Mouse (Mus musculus) left cerebral cortex, postnatal 14 days (tissue): ENCODE data around the gene Arl2bp. TPM values are rescaled to one million over a fixed set of nuclear protein-coding genes. Genes with fewer than 3 reads are reported as not detected.

Source experiments
- DNase-seq, 2 experiments: peaks; one replicate each; pipeline ENCODE4 v3.0.0; 2021 to 2022; ENCODE audit warnings: low spot score in 2 of 2, mixed read lengths in 1 of 2
- intact Hi-C: fragments of 180-260 bp; cut with DNase I; formaldehyde crosslinking; loops from one replicate; pipeline ENCODE4 v1.15.1; 2025
- total RNA-seq, 2 experiments: library from RNA; stranded (reverse); gene quantifications; 2 replicates each; pipeline ENCODE4 v1.2.3; 2021

Arl2bp gene
- total RNA-seq, 2 experiments from 2014 or later = 155 to 165 TPM

DNA sequence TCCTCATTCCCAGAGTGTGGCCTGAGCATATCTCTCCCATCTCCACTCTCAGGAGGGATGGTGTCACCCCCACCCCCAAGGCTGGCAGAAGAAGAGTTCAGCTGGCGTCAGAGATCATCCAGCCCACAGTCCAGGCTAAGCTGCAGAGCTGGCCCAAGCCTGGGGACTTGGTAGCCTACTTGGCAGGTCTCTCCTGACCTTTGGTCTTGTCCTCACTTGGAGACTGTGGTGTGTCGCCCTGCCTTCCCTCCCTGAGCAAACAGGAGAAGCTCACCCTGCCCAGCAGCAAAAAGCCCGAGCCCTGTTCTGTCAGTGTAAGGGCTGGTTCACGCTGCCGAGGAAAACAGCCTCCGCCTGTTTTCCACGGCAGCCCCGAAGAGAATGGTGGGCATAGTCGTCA is 19.6 kb downstream of the Arl2bp start:
- DNase-seq = no peak
- intact Hi-C loops = no loop called here

DNA sequence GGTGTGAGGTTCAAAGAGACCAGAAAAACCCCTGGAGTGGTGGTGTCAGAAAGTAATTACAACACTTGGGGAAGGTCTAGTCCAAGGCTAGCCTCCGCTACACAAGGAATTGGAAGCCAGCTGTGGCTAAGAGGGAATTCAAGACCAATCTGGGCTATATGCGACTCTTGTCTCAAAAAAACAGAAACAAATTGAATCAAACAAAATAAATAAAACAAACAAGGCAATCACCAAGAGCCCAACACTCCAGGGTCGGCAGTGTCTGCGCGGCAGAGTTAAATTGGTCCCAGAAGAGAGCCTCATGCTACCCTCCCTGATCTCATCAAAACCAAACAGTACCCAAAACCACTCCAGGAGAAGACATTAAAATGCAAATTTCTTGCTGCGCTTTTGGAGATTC is 28.3 kb downstream of the Arl2bp start:
- no peak for DNase-seq
- intact Hi-C loops = loop anchor here (5.0 kb wide), 1 partner anchor 167 kb away; no protein-coding TSS in a partner anchor

DNA sequence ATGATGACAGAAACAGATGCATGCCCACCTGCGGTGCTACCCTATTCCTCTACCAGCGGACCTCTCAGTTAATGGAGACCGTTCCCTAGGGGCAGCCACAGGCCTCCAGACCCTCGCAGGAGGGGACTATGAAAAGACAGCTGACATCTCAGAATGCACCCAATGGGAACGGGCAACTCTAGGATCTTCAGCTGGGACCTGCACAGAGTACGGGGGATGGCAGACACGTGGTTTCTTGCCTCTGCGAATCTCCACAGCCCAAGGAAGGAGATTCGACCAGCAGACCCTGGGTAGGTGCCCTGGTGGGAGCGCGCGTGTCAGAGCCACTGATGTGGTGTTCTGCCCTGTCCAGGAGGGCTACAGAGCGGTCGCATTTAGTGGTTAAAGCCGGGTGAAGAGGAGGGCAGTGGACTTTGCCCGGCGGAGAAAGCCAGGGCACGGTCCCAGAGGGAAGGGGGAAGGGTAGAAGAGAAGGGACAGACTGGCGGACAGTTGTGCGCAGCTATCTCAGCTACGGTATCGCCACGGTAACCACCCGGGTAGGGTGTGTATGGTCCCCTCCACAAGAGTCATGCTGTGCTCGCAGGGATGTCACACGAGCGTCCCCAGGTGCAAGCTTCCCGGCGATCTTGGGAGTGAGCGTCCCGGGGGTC is 29.1 kb downstream of the Arl2bp start:
- DNase-seq = no peak
- intact Hi-C loops = loop anchor here (5.0 kb wide), 1 partner anchor 168 kb away; no protein-coding TSS in a partner anchor

GRCm38 (mm10) chr8:94695994-94696384 is 29.6 kb downstream of the Arl2bp start, which contains the start of gene Pllp:
Gene Pllp (minus strand): TSS chr8:94696278.
- peak; percentile 52 to 64 for DNase-seq
- intact Hi-C loops = loop anchor here (5.0 kb wide), 1 partner anchor 169 kb away; no protein-coding TSS in a partner anchor

DNA sequence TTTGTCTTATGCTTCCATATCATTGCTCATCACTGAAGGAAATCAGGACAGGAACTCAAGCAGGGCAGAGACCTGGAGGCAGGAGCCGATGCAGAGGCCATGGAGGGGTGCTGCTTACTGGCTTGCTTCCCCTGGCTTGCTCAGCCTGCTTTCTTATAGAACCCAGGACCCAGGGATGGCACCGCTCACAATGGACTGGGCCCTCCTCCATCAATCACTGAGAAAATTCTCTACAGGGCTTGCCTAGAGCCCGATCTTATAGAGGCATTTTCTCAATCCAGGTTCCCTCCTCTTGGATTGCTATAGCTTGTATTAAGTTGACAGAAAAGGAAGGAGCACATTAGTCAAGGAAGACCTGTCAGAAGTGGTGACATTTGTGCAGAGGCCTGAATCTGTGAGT is 30.2 kb downstream of the Arl2bp start:
- DNase-seq = no peak
- intact Hi-C loops = loop anchor here (5.0 kb wide), 1 partner anchor 169 kb away; no protein-coding TSS in a partner anchor

GRCm38 (mm10) chr8:94697956-94698355 is 31.6 kb downstream of the Arl2bp start:
- intact Hi-C loops = loop anchor here (5.0 kb wide), 1 partner anchor 171 kb away; no protein-coding TSS in a partner anchor

GRCm38 (mm10) chr8:94699366-94699765 is 33.0 kb downstream of the Arl2bp start:
- peak; percentile 53 to 59 for DNase-seq
- intact Hi-C loops = loop anchor here (5.0 kb wide), 1 partner anchor 172 kb away; no protein-coding TSS in a partner anchor

More at GRCm38 (mm10) chr8:94697956-94698355, 31.6 kb downstream of the Arl2bp start:
- no peak for DNase-seq

DNA sequence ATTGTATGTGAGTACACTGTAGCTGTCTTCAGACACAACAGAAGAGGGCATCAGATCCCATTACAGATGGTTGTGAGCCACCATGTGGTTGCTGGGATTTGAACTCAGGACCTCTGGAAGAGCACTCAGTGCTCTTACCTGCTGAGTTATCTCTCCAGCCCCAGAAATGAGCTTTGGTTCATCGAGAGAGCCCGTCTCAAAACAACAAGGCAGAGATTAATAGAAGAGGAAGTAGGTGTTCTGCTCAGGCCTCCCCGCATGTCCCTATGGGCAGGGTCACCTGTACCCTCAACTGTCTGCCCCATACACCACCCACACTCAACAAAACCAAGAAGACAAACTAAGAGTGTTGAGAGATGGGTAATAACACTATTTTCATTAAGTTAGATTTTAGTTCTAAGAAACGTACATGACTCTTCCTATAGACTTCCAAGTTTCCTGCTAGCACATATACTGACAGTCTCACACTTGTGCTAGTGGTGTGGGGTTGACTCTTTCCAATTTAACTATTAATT is 34.1 kb downstream of the Arl2bp start:
- DNase-seq = no peak
- intact Hi-C loops = loop anchor here (5.0 to 10.0 kb wide), 3 partner anchors 204 to 366 kb away; no protein-coding TSS in a partner anchor

GRCm38 (mm10) chr8:94702156-94702555 is 35.8 kb downstream of the Arl2bp start:
- intact Hi-C loops = loop anchor here (2.0 to 10.0 kb wide), 4 partner anchors 101 to 367 kb away; partner anchors contain the start of genes Fam192a and Rspry1
- DNase-seq = no peak

DNA sequence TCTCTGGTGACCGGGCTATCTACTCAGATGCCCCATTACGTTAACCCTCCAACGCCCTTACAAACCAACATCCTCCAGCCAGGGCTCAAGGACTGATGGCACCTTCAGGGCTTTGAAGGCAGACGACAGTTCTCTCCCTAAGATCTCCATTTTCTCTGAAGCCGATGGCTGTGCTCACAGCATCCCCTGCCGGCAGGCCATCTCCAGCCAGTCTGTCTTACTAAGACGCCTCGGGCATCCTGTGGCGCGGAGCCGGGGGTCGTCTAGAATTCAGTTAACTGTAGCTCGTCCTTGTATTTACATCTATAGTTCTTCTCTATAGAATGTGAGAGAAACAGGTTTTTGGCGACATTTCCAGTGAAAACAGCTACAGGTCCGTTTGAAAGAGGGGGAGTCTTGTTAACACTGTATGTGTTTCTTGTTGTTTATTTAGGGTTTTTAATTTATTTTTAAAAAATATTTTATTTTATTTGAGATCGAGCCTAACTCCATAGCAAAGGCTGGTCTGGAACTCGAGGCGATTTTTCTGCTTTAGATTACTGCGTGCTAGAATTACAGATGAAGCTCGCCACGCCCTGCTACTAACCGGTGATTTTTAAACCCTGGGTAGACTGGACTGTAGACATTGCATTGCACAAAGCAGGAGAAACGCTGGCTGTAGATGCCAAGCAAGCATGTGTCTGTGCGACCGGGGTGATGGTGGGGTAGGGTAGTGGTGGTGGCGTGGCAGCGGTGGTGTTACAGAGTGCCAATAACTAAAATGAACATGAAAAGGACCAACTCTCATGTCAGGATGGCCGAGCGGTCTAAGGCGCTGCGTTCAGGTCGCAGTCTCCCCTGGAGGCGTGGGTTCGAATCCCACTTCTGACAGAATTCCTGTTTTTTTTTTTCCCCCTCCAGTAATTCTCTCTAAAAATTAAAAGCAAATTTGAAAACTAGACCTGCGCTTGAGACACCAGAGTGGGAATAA is 36.7 kb downstream of the Arl2bp start:
- intact Hi-C loops = loop anchor here (2.0 to 10.0 kb wide), 4 partner anchors 102 to 368 kb away; partner anchors contain the start of genes Fam192a and Rspry1

DNA sequence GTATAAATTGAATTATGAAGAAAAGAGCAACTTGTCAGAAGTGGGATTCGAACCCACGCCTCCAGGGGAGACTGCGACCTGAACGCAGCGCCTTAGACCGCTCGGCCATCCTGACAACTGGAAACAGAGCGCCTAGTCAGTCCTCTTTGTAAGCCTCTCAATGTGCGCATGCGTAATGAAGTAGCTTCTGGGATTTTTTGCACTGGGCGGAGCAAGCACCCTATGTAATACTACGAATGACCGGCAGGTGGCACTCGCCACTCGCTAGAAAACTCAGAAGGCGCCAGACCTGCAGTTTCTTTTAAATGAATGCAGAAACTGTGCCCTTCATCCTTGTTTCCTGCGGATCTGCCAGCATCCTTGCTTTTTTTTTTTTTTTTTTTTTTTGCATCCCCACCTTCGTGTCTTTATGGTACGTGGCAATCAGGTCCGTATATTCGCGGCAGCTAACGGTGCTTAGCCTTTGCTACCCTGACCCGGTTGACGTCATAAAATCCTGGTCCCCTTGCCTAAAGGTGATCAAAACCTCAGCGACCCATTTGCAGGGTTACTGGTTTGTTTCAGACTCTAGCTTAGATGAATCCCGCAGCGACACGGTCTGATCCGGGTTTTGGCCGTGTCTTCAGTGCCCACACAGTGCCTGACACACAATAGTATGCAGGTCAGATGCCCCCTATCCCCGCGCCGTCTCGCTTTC is 37.7 kb downstream of the Arl2bp start:
- intact Hi-C loops = loop anchor here (1.0 to 10.0 kb wide), 6 partner anchors 69 to 369 kb away; partner anchors contain the start of genes Cx3cl1, Fam192a and Rspry1
- DNase-seq = peak; percentile 98 to 100

More for the DNA sequence above, 36.7 kb downstream of the Arl2bp start:
- DNase-seq = peak; percentile 81 to 85

DNA sequence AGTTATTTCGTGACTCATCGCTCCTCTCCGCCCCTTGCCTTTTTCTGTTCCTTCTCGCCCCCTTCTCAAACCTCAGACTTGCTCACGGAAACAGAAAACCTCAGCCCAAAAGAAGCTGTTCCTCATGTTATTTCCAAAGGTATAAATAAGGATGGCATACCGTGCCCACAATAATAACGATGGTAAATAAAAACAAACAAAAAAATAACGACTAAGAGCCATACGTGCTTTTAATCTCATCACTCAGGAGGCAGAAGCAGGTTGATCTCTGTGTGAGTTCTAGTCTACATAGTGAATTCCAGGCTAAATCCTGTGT is 38.2 kb downstream of the Arl2bp start:
- DNase-seq = no peak
- intact Hi-C loops = loop anchor here (1.0 to 10.0 kb wide), 5 partner anchors 68 to 370 kb away; partner anchors contain the start of gene Cx3cl1

DNA sequence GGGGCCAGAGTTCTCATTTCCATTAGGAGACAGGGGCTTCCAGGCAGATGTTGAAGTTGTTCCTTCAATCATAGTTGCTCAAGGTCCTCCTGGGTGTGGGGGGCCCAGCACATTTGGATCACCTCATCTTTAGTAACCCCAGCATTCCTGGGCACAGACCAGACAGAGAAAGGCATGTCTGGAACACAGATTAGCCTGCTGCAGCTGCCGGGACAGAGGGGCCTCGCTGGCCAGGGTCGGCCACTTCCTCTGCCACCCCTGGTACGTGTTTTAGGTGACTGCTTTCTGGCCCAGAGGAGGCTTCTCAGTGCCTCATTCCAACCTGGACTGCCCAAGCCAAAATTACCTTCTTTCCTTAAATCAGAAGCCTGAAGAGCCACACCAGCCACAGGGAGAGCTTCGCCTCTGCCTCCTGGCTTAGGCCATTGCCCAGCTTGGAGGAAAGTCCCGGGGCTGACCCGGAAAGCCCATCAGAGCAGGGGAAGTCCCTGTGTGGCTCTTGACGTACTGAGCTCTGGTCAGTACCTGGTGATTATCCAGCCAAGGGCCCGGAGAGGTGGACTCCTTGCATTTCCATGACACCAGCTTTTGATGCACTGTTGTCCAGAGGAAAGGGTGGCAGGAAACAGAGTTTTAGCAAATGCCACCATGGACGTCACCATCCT is 39.3 kb downstream of the Arl2bp start:
- DNase-seq = no peak
- intact Hi-C loops = loop anchor here (2.0 to 10.0 kb wide), 3 partner anchors 67 to 371 kb away; partner anchors contain the start of gene Cx3cl1

GRCm38 (mm10) chr8:94706732-94707395 is 40.5 kb downstream of the Arl2bp start:
- intact Hi-C loops = loop anchor here (10.0 kb wide), 2 partner anchors 198 to 372 kb away; no protein-coding TSS in a partner anchor
- no peak for DNase-seq

- DNase-seq = no peak
- intact Hi-C loops = no loop called here
Observed at GRCm38 (mm10) chr8:94710336-94710735, 43.9 kb downstream of the Arl2bp start.

GRCm38 (mm10) chr8:94711160-94711718 is 44.8 kb downstream of the Arl2bp start:
- intact Hi-C loops = no loop called here
- DNase-seq = no peak

GRCm38 (mm10) chr8:94714556-94714955 is 48.2 kb downstream of the Arl2bp start:
- intact Hi-C loops = no loop called here
- no peak for DNase-seq
